Comparison of ENCODE assay signal across 24 mouse cellular contexts in genomic region chr3:142077723-142078302, GRCm38 (mm10).
"Had no signal": no experiment of that assay in that cellular context is flagged by ENCODE, and none has a peak within 500 bp of the region (broad histone marks: within the 10 kb centered on the region; RNA-seq: fewer than 3 reads in every experiment).

No protein-coding gene starts in this region.

- ATAC-seq: hindbrain, embryonic 16.5 days; inflammation-experienced regulatory T-cells, adult 6 months had no signal

- H3K9ac ChIP-seq: heart, embryonic 12.5 days; hindbrain, embryonic 12.5 days; hindbrain, embryonic 14.5 days; limb, embryonic 12.5 days had no signal

- H3K27me3 ChIP-seq: heart, embryonic 12.5 days; hindbrain, embryonic 12.5 days had no signal

- H3K9me3 ChIP-seq: heart, embryonic 10.5 days; heart, embryonic 12.5 days; hindbrain, embryonic 10.5 days; hindbrain, embryonic 12.5 days; limb, embryonic 10.5 days; limb, embryonic 12.5 days had no signal

- H3K4me3 ChIP-seq: gastrocnemius, adult 2 months; heart, embryonic 10.5 days; heart, embryonic 12.5 days; hindbrain, embryonic 10.5 days; hindbrain, embryonic 12.5 days; layer of hippocampus, adult 2 months; left cerebral cortex, adult 2 months; limb, embryonic 10.5 days; limb, embryonic 12.5 days had no signal

- H3K4me2 ChIP-seq: heart, embryonic 12.5 days; hindbrain, embryonic 12.5 days; hindbrain, embryonic 14.5 days; limb, embryonic 12.5 days; liver, embryonic 11.5 days had no signal

- H3K36me3 ChIP-seq: heart, embryonic 10.5 days; heart, embryonic 12.5 days; hindbrain, embryonic 10.5 days; hindbrain, embryonic 12.5 days had no signal

- H3K27ac ChIP-seq: gastrocnemius, adult 2 months; heart, embryonic 10.5 days; hindbrain, embryonic 10.5 days; hindbrain, embryonic 12.5 days; hindbrain, embryonic 14.5 days; layer of hippocampus, adult 2 months; left cerebral cortex, adult 2 months; limb, embryonic 10.5 days; limb, embryonic 12.5 days had no signal

- DNase-seq: gastrocnemius, adult 2 months; gastrocnemius, postnatal 10 days; gastrocnemius, postnatal 25 days; heart, adult 18-20 months; heart, postnatal 10 days; heart, postnatal 4 days; kidney, adult 18-20 months; kidney, adult 8-10 months; kidney, postnatal 10 days; kidney, postnatal 25 days; kidney, postnatal 4 days; liver had no signal

- H3K4me1 ChIP-seq: heart, embryonic 10.5 days; heart, embryonic 12.5 days; hindbrain, embryonic 10.5 days; hindbrain, embryonic 12.5 days; limb, embryonic 10.5 days; limb, embryonic 12.5 days had no signal
